27 mouse cellular contexts compared by ENCODE assay signal in the genomic region with DNA sequence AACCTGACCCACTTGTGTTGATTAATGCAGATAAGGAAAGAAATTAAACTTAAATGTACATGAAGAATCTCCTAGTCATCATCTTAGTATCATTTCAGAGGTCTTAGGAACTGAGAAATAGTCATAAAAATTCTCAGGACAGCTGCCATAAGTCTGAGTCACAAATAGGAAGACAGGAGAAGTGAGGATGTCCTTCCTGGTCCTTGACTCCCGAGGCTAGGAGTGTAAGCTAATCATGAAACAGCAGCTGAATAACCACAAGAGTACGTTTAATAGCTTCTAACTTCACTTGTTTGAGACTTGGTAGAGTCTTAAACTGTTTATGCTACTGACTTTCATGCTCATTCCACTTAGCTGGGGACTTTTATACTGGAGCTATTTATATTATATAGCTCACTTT.
A peak's percentile ranks its signal among the peaks of the same experiment; 100 is the strongest.
DNase-seq lines count a peak whose midpoint lies in the region; ATAC-seq and TF ChIP-seq lines count a peak whose summit lies in the region.
"Had no signal": no experiment of that assay in that cellular context is flagged by ENCODE, and none has a peak within 500 bp of the region (broad histone marks: within the 10 kb centered on the region; RNA-seq: fewer than 3 reads in every experiment).

No protein-coding gene starts in this region.

- CTCF ChIA-PET in Patski (lab: Charles Lee) = interaction anchor here (0.8 to 2.0 kb wide), 4 partner anchors 10 to 33 kb away, joined by 3 to 6 read pairs (median 4); no protein-coding TSS in a partner anchor

- no peaks in the 10 kb centered on the region for H3K9me3 ChIP-seq in heart, embryonic 13.5 days
- H3K9me3 ChIP-seq: embryonic facial prominence, embryonic 13.5 days; embryonic facial prominence, embryonic 15.5 days; forebrain, embryonic 10.5 days; forebrain, embryonic 12.5 days; G1E had no signal

- peak overlapping the region; percentile 5; the same call in 1 of the 2 replicates for H3K27ac ChIP-seq in heart, embryonic 13.5 days (replicated peaks)
- peak overlapping the region; percentile 48; the same call in 1 of the 2 replicates for H3K27ac ChIP-seq in left cerebral cortex, adult 2 months
- H3K27ac ChIP-seq: embryonic facial prominence, embryonic 13.5 days; embryonic facial prominence, embryonic 15.5 days; forebrain, embryonic 10.5 days; forebrain, embryonic 12.5 days had no signal

- no peak overlapping the region for H3K4me3 ChIP-seq in heart, embryonic 13.5 days
- H3K4me3 ChIP-seq in left cerebral cortex, adult 2 months = no peak overlapping the region
- H3K4me3 ChIP-seq: embryonic facial prominence, embryonic 13.5 days; embryonic facial prominence, embryonic 15.5 days; erythroblast, embryonic 14.5 days; forebrain, embryonic 10.5 days; forebrain, embryonic 12.5 days had no signal

- peaks cover 19% of the 10 kb centered on the region for H3K4me1 ChIP-seq in heart, embryonic 13.5 days
- H3K4me1 ChIP-seq: embryonic facial prominence, embryonic 15.5 days had no signal

- 61% methylated on average over 2 of the region's 2 CpGs for WGBS in heart, embryonic 13.5 days

- POLR2A ChIA-PET in Patski (lab: Charles Lee) = no interaction called here

- no peaks in the 10 kb centered on the region for H3K27me3 ChIP-seq in heart, embryonic 13.5 days (replicated peaks)
- no peaks in the 10 kb centered on the region for H3K27me3 ChIP-seq in Patski
- H3K27me3 ChIP-seq: CH12.LX; embryonic facial prominence, embryonic 13.5 days; embryonic facial prominence, embryonic 15.5 days; forebrain, embryonic 12.5 days had no signal

- no peak for DNase-seq in heart, adult 8-10 months (ENCODE audit: low spot score)
- DNase-seq in left cerebral cortex, adult 2 months (ENCODE audit: extremely low spot score in 1 of 2, low spot score in 2 of 2) = no peak
- DNase-seq in left cerebral cortex, adult 11 months (ENCODE audit: low spot score) = no peak
- DNase-seq in Patski (ENCODE audit: low read depth, low spot score) = no peak
- no peak for DNase-seq in spleen, postnatal 36 days (ENCODE audit: low spot score in 2 of 2)
- no peak for DNase-seq in kidney, adult 11 months
- DNase-seq: adrenal gland, adult 2 months; adrenal gland, postnatal 10 days; adrenal gland, postnatal 25 days; cerebellum, adult 11 months; cerebellum, adult 18-20 months; cerebellum, adult 8-10 months; cerebellum, adult 9-11 months; cerebellum, postnatal 14 days; cerebellum, postnatal 36 days; embryo, embryonic 11 days had no signal

- TF ChIP-seq CTCF in left cerebral cortex, adult 2 months (IDR thresholded peaks at IDR 0.05) = no peak
- no peak for TF ChIP-seq CTCF in Patski (IDR thresholded peaks at IDR 0.05)

- no peak overlapping the region for H3K4me2 ChIP-seq in heart, embryonic 13.5 days
- H3K4me2 ChIP-seq: embryonic facial prominence, embryonic 13.5 days; embryonic facial prominence, embryonic 15.5 days; forebrain, embryonic 12.5 days had no signal

- in situ Hi-C loops in Patski (cut with MboI; ENCODE audit: low pct_unique_long_range_greater_than_20kb) = no loop called here

- no peak for ATAC-seq in heart, embryonic 13.5 days (ENCODE audit: extremely low read depth, insufficient number of reproducible peaks, low FRiP score, low TSS enrichment)
- peak; percentile 62 for ATAC-seq in Patski
- ATAC-seq: CD4-positive, CD25-positive, alpha-beta regulatory T cell, adult 4 months; forebrain, embryonic 14.5 days; forebrain, embryonic 16.5 days had no signal

- intact Hi-C loops in left cerebral cortex, adult 2 months (cut with DNase I) = loop anchor here (5.0 kb wide), 1 partner anchor 158 kb away; no protein-coding TSS in a partner anchor

- H3K9ac ChIP-seq in heart, embryonic 13.5 days = no peak overlapping the region
- H3K9ac ChIP-seq: embryonic facial prominence, embryonic 13.5 days; embryonic facial prominence, embryonic 15.5 days; forebrain, embryonic 12.5 days had no signal

- peaks cover 19% of the 10 kb centered on the region for H3K36me3 ChIP-seq in heart, embryonic 13.5 days
- H3K36me3 ChIP-seq: G1E had no signal
